Mouse (Mus musculus): Measurements from ENCODE around the gene Mdp1.

GRCm38 (mm10) chr14:55660636-55661035 lies 328 bp upstream of the Mdp1 start:
- TF ChIP-seq CTCF (IDR thresholded peaks at IDR 0.05; ENCODE audit: low read depth, low read length), result no peak
- no peak for TF ChIP-seq POLR2A (IDR thresholded peaks at IDR 0.05; ENCODE audit: extremely low read depth, insufficient read depth, low read length)

Measured in liver, adult 2 months (tissue).